Mouse (Mus musculus) limb, embryonic 12.5 days (tissue): Measurements from ENCODE around the gene Kif3c. TPM values are rescaled to one million over a fixed set of nuclear protein-coding genes. Genes with fewer than 3 reads are reported as not detected.

ENCODE experiments used
- ATAC-seq: fragments of 200-750 bp; cut with Nextera tagmentation; 2 replicates; pipeline ENCODE4 v1.8.0; 2017; ENCODE audit warnings: low read depth, moderate TSS enrichment; ENCODE audit not compliant: insufficient number of reproducible peaks, insufficient read depth, low FRiP score, low TSS enrichment
- H3K27ac ChIP-seq: fragments of 300-500 bp; sonication (generic); 2 replicates; pipeline ENCODE4 v1.5.1; 2016; ENCODE audit warnings: mild to moderate bottlenecking, moderate library complexity
- H3K27me3 ChIP-seq: fragments of 300-500 bp; sonication (generic); 2 replicates; pipeline ENCODE4 v1.6.1; 2016; ENCODE audit warnings: mild to moderate bottlenecking, moderate library complexity
- H3K36me3 ChIP-seq: fragments of 300-500 bp; sonication (generic); 2 replicates; pipeline ENCODE4 v1.6.1; 2016; ENCODE audit warnings: mild to moderate bottlenecking, moderate library complexity
- H3K4me1 ChIP-seq: fragments of 300-500 bp; sonication (generic); replicated peaks from 2 replicates; pipeline ENCODE4 v1.6.1; 2016
- H3K4me2 ChIP-seq: fragments of 300-500 bp; sonication (generic); 2 replicates; pipeline ENCODE4 v1.6.1; 2016; ENCODE audit warnings: mild to moderate bottlenecking, moderate library complexity
- H3K4me3 ChIP-seq: fragments of 300-500 bp; sonication (generic); replicated peaks from 2 replicates; pipeline ENCODE4 v1.5.1; 2016; ENCODE audit warnings: mild to moderate bottlenecking
- H3K9ac ChIP-seq: fragments of 300-500 bp; sonication (generic); replicated peaks from 2 replicates; pipeline ENCODE4 v1.6.1; 2016; ENCODE audit warnings: mild to moderate bottlenecking, moderate library complexity
- H3K9me3 ChIP-seq: fragments of 300-500 bp; sonication (generic); 2 replicates; pipeline ENCODE4 v1.6.1; 2016; ENCODE audit warnings: mild to moderate bottlenecking, moderate library complexity
- WGBS: fragments of 180-500 bp; shearing (Covaris S2); methylation state at CpG from one replicate; pipeline ENCODE4 v1.1.7; 2016; 5-methylcytosine and 5-hydroxymethylcytosine counted together
- polyA plus RNA-seq: library from polyadenylated mRNA; unstranded; fragments of >200 nt; fragmentation: Nextera tagmentation; extraction: Ambion mirVana; gene quantifications from 2 replicates; pipeline ENCODE4 v1.2.1, GENCODE M21; 2016

Gene Kif3c
- polyA plus RNA-seq, result 19.3 and 21.6 TPM in 2 replicates

DNA sequence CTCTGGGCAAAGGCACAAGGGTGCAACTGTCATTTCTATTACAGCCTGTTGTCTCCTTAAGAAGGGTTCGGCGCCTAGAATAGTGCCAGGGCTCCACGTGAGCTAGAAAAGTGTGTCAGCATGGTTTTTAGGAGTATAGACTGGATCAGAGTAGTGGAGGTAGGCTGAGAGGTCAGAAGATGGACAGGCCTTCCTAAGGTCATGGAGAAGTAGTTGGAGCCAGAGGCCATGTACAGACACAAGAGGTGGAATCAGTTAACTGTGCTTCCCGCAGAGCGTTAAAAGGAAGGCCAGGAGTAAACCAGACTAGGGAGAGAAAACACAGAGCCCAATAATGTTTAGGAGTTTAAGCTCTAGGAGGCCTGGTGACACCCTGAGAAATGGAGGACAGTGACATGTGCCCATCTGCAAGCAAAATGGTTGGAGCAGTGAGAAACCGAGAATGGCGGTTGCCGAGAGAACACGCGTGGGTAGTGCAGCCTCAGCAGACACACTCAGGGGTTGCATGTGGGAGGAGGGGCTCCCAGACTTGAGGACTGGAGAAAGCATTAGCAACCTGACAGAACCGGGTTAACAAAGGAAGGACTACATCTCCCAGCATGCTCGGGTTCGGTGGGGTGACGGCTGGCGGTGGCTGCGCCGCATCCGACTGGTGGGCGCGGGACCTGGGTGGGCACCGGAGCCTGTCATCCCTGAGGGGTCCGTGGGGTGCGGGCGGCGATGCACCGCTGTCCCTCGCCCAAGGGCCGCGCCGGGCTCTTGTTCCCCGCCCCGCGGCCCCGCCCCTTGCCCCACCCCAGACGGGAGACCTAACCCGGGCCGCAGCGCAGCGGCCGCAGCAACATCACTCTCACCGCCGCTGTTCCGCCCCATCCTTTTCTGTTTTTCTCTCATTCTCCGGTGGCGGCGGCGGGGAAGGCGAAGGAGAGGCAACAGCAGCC, at the start of gene Kif3c:
Gene Kif3c, plus strand, starts transcription at position 625 of the 941 bp plus-strand sequence.
- peak; percentile 90 for ATAC-seq
- Histone ChIP-seq H3K4me3 (peak within 1 kb of the TSS; percentile 57), H3K9ac (peak within 1 kb of the TSS; percentile 83), H3K27me3 (no peaks in the 10 kb centered on the region), H3K4me1 (peaks cover 20% of the 10 kb centered on the region), H3K9me3 (0 out of 2 replicates have a peak, but pooled peaks cover 12% of the 10 kb centered on the region), H3K36me3 (peaks cover 20% of the 10 kb centered on the region), H3K4me2 (peak within 1 kb of the TSS; percentile 84), H3K27ac (peak within 1 kb of the TSS; percentile 70)
- WGBS, result 7% methylated on average over 48 of the region's 48 CpGs

DNA sequence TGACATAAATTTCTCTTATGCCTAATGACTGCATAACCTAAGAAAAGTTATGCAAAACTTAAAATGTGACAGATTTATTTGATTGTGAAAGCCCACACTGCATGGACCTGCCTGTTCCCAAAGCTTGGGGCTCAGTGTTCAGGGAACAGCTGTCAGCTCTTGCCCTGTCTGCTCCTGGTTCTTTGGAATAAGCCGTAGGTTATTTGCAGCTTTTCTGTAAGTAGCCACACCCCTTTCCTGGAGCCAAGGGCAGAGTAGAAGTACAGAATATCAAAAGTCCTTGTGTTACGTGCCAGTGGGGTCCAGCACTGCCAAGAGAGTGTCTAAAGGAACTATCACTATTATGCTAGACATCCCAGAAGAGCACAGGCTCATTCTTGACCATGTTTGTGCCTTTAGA, 48.8 kb upstream of the Kif3c start:
- WGBS, result 45% methylated on average over 2 of the region's 2 CpGs
- Histone ChIP-seq H3K4me2 (no peak overlapping the region), H3K27me3 (no peaks in the 10 kb centered on the region), H3K27ac (no peak overlapping the region), H3K36me3 (no peaks in the 10 kb centered on the region), H3K4me3 (no peak overlapping the region), H3K4me1 (no peaks in the 10 kb centered on the region), H3K9me3 (no peaks in the 10 kb centered on the region), H3K9ac (no peak overlapping the region)
- no peak for ATAC-seq

DNA sequence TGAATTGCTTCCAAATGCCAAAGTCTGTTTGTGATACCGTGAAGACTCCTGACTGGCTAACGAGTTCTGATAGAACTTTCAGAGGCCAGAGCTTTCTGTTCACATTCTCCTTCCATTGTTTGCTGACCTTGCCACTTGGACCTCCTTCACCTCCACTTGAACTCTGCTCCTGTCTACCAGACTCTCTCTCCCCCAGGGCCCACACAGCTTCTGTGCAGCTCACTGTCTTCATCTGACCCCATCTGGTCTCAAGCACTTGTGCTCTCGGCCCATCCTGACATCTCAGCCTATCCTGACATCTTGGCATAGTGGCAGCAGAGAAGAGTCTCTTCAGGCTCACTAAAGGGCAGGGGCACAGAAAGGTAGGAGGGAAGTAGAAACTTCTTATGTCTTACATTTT, 48.0 kb upstream of the Kif3c start:
- H3K9ac ChIP-seq, result no peak overlapping the region
- ATAC-seq, result no peak
- H3K4me3 ChIP-seq, result no peak overlapping the region
- H3K36me3 ChIP-seq, result no peaks in the 10 kb centered on the region
- no peak overlapping the region for H3K27ac ChIP-seq
- H3K9me3 ChIP-seq, result no peaks in the 10 kb centered on the region
- H3K4me2 ChIP-seq, result no peak overlapping the region
- 47% methylated on average over 3 of the region's 3 CpGs for WGBS
- H3K27me3 ChIP-seq, result no peaks in the 10 kb centered on the region
- no peaks in the 10 kb centered on the region for H3K4me1 ChIP-seq

DNA sequence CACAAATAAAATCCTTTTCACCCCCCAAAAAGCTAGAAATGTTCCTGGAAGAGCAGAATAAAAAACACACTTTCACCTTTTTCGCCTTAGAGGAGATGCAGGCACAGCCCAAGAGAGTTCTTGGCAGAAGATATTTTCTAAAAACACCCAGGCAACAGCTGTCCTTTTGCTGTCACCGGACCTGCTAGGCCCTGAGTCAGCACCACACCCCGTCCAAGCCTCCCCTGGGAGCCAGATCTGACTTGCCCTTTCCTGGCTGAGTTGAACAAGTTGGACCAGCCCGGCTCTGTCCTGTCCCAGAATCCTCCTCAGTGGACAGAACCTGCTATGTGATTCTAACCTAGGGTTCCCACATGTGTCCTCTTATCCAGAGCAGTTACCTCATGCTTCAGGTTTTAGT, 45.6 kb upstream of the Kif3c start:
- no peak overlapping the region for H3K4me3 ChIP-seq
- 68% methylated on average over 4 of the region's 4 CpGs for WGBS
- no peak overlapping the region for H3K27ac ChIP-seq
- ATAC-seq, result no peak
- H3K4me2 ChIP-seq, result no peak overlapping the region
- H3K36me3 ChIP-seq, result no peaks in the 10 kb centered on the region
- no peaks in the 10 kb centered on the region for H3K4me1 ChIP-seq
- no peak overlapping the region for H3K9ac ChIP-seq
- H3K27me3 ChIP-seq, result no peaks in the 10 kb centered on the region
- H3K9me3 ChIP-seq, result no peaks in the 10 kb centered on the region

DNA sequence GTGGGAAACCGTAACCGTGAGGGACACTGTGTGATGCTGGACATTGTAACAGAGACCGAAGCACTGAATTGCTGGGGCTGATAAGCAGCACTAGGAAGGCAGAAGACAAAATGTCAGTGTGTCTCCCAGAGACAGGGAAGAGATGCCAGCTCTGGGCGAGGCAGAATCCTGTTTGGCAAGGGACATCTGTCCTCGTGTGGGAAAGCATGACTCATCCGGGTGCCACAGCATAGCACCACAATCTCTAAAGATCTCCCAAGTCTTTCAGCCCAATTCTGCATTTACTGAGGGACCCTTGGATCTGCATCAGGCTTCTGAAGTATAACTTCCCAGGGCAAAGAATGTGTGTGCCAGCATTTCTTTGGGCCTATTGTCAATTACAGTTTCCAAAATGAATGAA, 41.7 kb upstream of the Kif3c start:
- Histone ChIP-seq H3K9me3 (no peaks in the 10 kb centered on the region), H3K4me3 (no peak overlapping the region), H3K36me3 (no peaks in the 10 kb centered on the region), H3K4me1 (no peaks in the 10 kb centered on the region), H3K27me3 (no peaks in the 10 kb centered on the region), H3K27ac (no peak overlapping the region), H3K9ac (no peak overlapping the region), H3K4me2 (no peak overlapping the region)
- 76% methylated on average over 6 of the region's 6 CpGs for WGBS
- ATAC-seq, result no peak

DNA sequence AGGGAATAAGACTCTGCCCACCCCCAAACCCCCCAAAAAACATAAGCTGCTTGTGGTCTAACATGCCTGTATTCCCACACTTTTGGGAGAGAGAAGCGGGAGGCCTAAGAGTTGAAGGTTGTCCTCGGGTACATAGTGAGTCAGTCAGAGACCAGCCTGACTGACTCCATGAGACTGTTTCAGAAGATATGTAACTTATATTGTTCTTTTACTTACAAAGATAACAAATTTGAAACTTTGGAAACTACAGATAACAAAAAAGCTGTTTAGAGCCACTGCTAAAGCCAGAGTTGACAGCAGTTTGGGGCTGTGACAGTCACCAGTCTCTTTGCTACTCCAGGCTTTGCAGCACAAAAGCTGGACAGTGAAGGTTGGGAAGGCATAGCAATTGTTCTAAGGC, 39.7 kb upstream of the Kif3c start:
- WGBS, result 79% methylated on average over 2 of the region's 2 CpGs
- Histone ChIP-seq H3K4me3 (no peak overlapping the region), H3K9ac (no peak overlapping the region), H3K4me2 (no peak overlapping the region), H3K27ac (no peak overlapping the region), H3K27me3 (no peaks in the 10 kb centered on the region), H3K4me1 (no peaks in the 10 kb centered on the region), H3K36me3 (no peaks in the 10 kb centered on the region), H3K9me3 (no peaks in the 10 kb centered on the region)
- no peak for ATAC-seq

DNA sequence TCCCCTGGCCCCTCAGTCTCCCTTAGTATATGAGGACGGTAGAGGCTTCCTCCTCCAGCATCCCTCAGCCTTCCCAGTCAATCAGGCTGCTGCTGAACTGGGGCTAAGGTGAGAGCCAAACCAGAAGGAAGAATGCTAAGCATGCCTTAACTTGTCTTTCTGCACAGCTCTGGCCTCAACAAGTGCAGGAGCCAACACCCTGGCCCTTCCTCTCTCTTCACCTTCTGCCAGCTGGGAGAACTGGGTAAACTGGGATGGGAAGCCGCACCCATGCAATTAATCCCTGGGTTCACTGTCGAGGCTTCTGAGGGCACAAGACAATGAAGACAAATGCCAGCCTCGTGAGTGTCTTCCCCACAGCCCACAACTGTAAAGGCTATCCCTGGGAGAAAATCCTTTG, 35.3 kb upstream of the Kif3c start:
- H3K4me3 ChIP-seq, result no peak overlapping the region
- no peaks in the 10 kb centered on the region for H3K9me3 ChIP-seq
- no peak overlapping the region for H3K27ac ChIP-seq
- no peak overlapping the region for H3K4me2 ChIP-seq
- no peak overlapping the region for H3K9ac ChIP-seq
- no peak for ATAC-seq
- 81% methylated on average over 4 of the region's 4 CpGs for WGBS
- no peaks in the 10 kb centered on the region for H3K4me1 ChIP-seq
- H3K36me3 ChIP-seq, result no peaks in the 10 kb centered on the region
- H3K27me3 ChIP-seq, result no peaks in the 10 kb centered on the region

DNA sequence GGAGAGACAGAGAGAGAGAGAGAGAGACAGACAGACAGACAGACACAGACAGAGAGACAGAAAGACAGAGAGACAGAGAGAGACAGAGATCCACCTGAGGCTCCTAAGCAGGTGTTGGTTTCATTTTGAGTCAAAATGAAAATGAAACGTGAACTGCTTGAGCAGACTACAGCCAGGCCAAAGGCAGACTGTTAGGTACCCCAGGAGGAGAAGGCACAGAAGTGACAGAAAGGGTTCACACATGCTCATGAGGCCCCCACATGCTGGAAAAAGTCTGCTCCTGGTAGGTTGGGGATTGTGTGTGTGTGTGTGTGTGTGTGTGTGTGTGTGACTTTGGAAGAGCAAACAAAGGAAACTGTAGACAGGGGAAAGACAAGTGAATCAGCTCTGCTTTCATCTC, 26.0 kb upstream of the Kif3c start:
- 79% methylated on average over 1 of the region's 1 CpGs for WGBS
- H3K27me3 ChIP-seq, result no peaks in the 10 kb centered on the region
- H3K4me3 ChIP-seq, result no peak overlapping the region
- no peak for ATAC-seq
- no peaks in the 10 kb centered on the region for H3K36me3 ChIP-seq
- H3K9me3 ChIP-seq, result 0 out of 2 replicates have a peak, but pooled peaks cover 4% of the 10 kb centered on the region
- H3K4me1 ChIP-seq, result no peaks in the 10 kb centered on the region
- no peak overlapping the region for H3K27ac ChIP-seq
- no peak overlapping the region for H3K9ac ChIP-seq
- H3K4me2 ChIP-seq, result no peak overlapping the region

DNA sequence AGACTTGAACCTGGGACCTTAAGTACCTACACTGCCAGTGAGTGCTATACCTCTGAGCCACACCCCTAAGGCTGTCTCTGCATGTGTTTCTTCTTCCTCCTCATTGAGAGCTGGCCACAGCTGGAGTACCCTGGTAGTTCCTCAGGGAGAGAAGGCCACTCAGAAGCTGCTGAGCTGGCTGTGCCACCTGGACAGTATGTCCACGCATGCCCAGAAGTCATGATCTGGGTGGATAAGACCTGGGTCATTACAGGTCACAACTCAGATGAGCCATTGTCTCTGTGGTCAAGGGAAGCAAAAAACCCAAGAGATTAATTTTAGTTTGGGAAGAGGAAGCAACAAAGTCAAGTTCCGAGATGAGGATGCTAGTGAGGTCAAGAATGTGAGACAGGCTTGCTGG, 20.8 kb upstream of the Kif3c start:
- ATAC-seq, result no peak
- 84% methylated on average over 2 of the region's 2 CpGs for WGBS
- H3K9me3 ChIP-seq, result no peaks in the 10 kb centered on the region

DNA sequence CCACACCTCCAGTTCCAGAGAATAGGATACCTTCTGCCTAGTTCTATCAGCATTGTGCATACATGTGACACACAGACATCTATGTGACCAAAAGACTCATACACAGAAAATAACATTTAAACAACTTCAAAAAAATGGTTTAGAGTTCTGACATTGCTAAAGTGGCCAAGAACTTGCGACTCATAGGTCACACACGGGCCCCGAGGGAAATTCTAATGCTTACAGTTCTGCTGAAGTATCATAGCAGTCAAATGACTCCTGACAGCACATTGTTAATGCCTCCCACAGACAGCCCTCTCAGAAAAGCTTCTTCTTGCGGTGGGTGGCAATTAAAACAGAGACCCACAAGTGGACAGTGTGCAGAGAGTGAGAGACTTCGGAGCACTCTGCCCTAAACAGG, 19.9 kb upstream of the Kif3c start:
- H3K4me3 ChIP-seq, result no peak overlapping the region
- no peak overlapping the region for H3K4me2 ChIP-seq
- no peaks in the 10 kb centered on the region for H3K4me1 ChIP-seq
- WGBS, result 87% methylated on average over 5 of the region's 5 CpGs
- H3K9me3 ChIP-seq, result no peaks in the 10 kb centered on the region
- no peak for ATAC-seq
- H3K36me3 ChIP-seq, result no peaks in the 10 kb centered on the region
- H3K9ac ChIP-seq, result no peak overlapping the region
- no peaks in the 10 kb centered on the region for H3K27me3 ChIP-seq
- H3K27ac ChIP-seq, result no peak overlapping the region

More for the DNA sequence above, 20.8 kb upstream of the Kif3c start:
- no peak overlapping the region for H3K9ac ChIP-seq
- H3K4me2 ChIP-seq, result no peak overlapping the region
- H3K27ac ChIP-seq, result no peak overlapping the region
- no peak overlapping the region for H3K4me3 ChIP-seq
- H3K4me1 ChIP-seq, result no peaks in the 10 kb centered on the region
- no peaks in the 10 kb centered on the region for H3K36me3 ChIP-seq
- no peaks in the 10 kb centered on the region for H3K27me3 ChIP-seq

DNA sequence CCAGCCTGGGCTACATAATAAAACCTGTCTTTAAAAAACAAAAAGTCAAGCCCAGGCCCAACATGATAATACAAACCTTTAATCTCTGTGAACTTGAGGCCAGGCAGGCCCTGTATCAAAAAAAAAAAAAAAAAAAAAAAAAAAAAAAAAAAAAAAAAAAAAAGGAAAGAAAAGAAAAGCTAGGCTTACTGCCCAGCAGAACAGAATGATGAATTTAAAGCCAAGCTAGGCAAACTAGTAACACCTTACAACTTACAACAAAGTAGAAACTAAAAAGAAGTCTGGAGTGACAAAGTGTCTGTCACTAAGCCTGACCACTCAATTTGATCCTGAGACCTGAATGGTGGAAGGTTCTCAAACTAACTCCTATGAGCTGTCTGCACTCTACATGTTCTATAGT, 17.2 kb upstream of the Kif3c start:
- Histone ChIP-seq H3K27me3 (no peaks in the 10 kb centered on the region), H3K4me1 (no peaks in the 10 kb centered on the region), H3K36me3 (no peaks in the 10 kb centered on the region), H3K4me2 (no peak overlapping the region), H3K4me3 (no peak overlapping the region), H3K9ac (no peak overlapping the region), H3K9me3 (0 out of 2 replicates have a peak, but pooled peaks cover 3% of the 10 kb centered on the region), H3K27ac (no peak overlapping the region)
- ATAC-seq, result no peak

DNA sequence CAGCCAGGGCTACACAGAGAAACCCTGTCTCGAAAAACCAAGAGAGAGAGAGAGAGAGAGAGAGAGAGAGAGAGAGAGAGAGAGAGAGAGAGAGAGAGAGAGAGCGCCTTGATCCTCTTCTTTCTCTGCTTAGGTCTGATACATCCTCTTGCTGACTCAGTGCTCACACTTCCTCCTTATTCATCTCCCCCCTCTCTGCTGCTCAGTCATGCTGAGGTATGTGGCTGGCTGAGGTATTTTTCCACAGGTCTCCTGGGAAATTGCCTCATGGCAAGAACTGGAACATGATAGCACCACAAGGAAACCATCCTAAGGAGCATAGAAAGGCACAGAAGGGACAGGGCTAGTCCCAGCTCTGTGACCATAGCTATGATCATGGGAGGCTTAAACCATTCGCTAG, 15.5 kb upstream of the Kif3c start:
- ATAC-seq, result no peak
- Histone ChIP-seq H3K4me1 (no peaks in the 10 kb centered on the region), H3K9ac (no peak overlapping the region), H3K4me3 (no peak overlapping the region), H3K27ac (no peak overlapping the region), H3K36me3 (no peaks in the 10 kb centered on the region), H3K27me3 (no peaks in the 10 kb centered on the region), H3K4me2 (no peak overlapping the region), H3K9me3 (0 out of 2 replicates have a peak, but pooled peaks cover 3% of the 10 kb centered on the region)
- 77% methylated on average over 1 of the region's 3 CpGs for WGBS
